Mouse (Mus musculus) erythroblast, embryonic 14.5 days (primary cell): ENCODE results near the gene Fgf12. TPM values are rescaled to one million over a fixed set of nuclear protein-coding genes. Genes with fewer than 3 reads are reported as not detected.

Source experiments
- H3K27me3 ChIP-seq: 2 replicates; pipeline ENCODE4 v1.6.1; 2012; ENCODE audit warnings: inconsistent platforms; ENCODE audit not compliant: control insufficient read depth
- H3K36me3 ChIP-seq: 2 replicates; pipeline ENCODE4 v1.6.1; 2012; ENCODE audit warnings: mild to moderate bottlenecking, inconsistent platforms; ENCODE audit not compliant: control insufficient read depth
- H3K4me1 ChIP-seq: 2 replicates; pipeline ENCODE4 v1.6.1; 2012; ENCODE audit warnings: inconsistent platforms; ENCODE audit not compliant: control insufficient read depth
- H3K4me3 ChIP-seq: replicated peaks from 2 replicates; pipeline ENCODE3; 2012; ENCODE audit warnings: moderate library complexity, mild to moderate bottlenecking, inconsistent platforms
- H3K9me3 ChIP-seq: 2 replicates; pipeline ENCODE4 v1.6.1; 2012; ENCODE audit warnings: low read length, inconsistent platforms, mixed read lengths; ENCODE audit not compliant: control insufficient read depth
- GATA1 ChIP-seq: IDR thresholded peaks from 2 replicates; pipeline ENCODE4 v1.6.1; 2012; ENCODE audit warnings: low read length, inconsistent platforms, mixed read lengths
- TAL1 ChIP-seq: IDR thresholded peaks from 3 replicates; pipeline ENCODE4 v1.6.1; 2012; ENCODE audit warnings: low read length, inconsistent platforms, mixed read lengths
- polyA plus RNA-seq: library from polyadenylated mRNA; stranded (reverse); fragments of >175 nt; gene quantifications from 2 replicates; pipeline ENCODE4 v1.2.3, GENCODE M21; 2012

The Fgf12 gene
- polyA plus RNA-seq, 1 experiment = not detected

DNA sequence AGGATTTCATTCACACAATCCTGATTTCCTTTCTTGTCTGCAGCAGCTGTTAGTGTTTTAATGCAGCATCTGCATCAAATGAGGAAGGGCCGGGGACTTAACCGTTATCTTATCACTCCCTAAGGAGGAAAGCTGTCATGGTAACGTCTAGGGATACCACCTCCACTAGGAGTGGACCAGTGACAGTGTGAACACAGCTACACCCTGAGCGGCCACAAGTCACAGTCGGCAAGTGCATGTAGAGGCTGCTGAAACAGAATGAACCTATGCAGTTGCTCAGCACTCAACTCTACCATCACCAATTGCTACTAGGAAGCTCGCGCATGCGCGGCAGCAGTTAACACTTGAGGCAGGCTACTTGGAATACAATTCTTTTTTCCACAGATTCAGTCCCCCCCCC, 161.3 kb downstream of the Fgf12 start:
- Histone ChIP-seq H3K4me1 (no peaks in the 10 kb centered on the region), H3K4me3 (no peak overlapping the region), H3K27me3 (no peaks in the 10 kb centered on the region), H3K9me3 (no peaks in the 10 kb centered on the region), H3K36me3 (no peaks in the 10 kb centered on the region)
- TF ChIP-seq TAL1 (no peak), GATA1 (no peak)

DNA sequence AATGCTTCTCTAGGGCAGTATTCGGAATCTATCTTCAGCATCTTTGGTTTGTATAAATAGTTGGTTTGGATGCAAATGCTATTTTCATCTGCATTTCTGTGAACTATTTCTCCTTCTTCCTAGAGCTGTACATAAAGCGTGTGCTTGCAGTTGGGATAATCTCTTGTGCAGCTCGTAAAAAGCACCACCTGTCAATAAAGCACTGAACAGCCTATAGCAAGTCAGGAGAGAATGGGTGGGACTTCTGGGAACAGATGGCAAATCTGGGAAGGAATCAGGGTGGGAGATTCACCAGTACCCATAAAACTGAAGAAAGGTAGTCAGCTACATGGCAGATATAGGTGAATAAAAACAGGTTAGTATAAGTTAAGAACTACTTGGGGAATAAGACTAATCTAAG, 180.7 kb downstream of the Fgf12 start:
- no peaks in the 10 kb centered on the region for H3K36me3 ChIP-seq
- H3K4me3 ChIP-seq = no peak overlapping the region
- no peaks in the 10 kb centered on the region for H3K4me1 ChIP-seq
- no peaks in the 10 kb centered on the region for H3K27me3 ChIP-seq
- TF ChIP-seq TAL1 (no peak), GATA1 (no peak)
- no peaks in the 10 kb centered on the region for H3K9me3 ChIP-seq

DNA sequence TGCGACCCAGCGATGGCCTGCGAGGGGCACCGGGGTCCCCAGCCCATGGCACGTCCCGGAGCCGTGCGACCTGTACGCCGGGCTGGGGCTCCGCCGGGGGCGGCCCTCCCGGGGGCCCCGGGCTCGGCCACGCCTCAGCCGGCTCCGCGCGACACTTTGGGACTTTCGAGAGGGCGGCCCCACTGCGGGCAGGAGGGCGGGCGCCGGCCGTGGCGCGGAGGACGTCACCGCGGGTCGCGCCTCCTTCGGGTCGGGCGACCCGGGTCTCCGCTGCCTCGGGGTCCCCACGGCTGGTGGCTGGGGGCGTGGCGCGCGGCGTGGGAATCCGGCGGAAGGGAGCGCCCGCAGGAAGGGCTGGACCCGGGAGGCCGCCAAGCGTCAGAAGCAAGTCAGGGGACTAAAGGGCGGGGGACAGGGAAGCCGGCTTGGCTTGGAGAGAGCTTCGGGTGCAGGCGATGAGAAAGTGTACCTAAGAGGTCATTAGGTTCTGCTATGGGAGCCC, 188.1 kb downstream of the Fgf12 start:
- no peak for TF ChIP-seq GATA1
- no peak for TF ChIP-seq TAL1
- no peak overlapping the region for H3K4me3 ChIP-seq

DNA sequence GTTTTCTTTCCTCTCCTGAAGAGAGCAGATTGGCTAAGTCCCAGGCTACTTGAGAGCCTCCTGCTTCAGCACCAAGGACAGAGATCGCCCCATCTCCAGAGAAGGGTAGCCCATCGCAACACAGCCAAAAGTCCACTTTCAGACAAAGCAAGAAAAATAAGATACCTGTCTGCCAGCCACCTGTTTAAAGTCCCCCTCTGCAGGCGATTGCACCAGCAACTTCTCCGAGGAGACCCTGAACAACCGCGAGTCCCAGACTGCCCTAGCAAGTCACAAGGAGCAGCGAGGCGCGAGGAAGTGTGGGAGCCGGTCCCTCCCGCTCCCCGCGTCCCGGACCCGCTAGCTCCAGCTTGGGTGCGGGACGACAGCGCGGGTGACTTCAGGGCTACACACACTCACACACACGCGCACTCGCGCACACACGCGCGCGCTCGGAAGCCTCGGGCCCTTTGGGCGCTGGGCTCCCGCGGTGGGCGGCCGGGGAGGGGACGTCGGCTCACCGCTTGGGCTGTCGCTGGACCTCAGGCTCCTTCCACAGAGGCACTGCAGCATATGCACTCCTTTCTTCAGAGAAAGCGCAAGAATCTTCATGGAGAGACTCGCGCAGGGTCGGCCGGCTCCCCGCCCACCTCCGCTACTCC, 188.7 kb downstream of the Fgf12 start:
- H3K36me3 ChIP-seq = no peaks in the 10 kb centered on the region
- no peaks in the 10 kb centered on the region for H3K9me3 ChIP-seq
- H3K27me3 ChIP-seq = peaks cover 23% of the 10 kb centered on the region
- TF ChIP-seq GATA1 (no peak), TAL1 (no peak)
- no peak overlapping the region for H3K4me3 ChIP-seq
- H3K4me1 ChIP-seq = no peaks in the 10 kb centered on the region

More for the DNA sequence above, 188.1 kb downstream of the Fgf12 start:
- no peaks in the 10 kb centered on the region for H3K4me1 ChIP-seq
- H3K9me3 ChIP-seq = no peaks in the 10 kb centered on the region
- H3K36me3 ChIP-seq = no peaks in the 10 kb centered on the region
- H3K27me3 ChIP-seq = peaks cover 23% of the 10 kb centered on the region

DNA sequence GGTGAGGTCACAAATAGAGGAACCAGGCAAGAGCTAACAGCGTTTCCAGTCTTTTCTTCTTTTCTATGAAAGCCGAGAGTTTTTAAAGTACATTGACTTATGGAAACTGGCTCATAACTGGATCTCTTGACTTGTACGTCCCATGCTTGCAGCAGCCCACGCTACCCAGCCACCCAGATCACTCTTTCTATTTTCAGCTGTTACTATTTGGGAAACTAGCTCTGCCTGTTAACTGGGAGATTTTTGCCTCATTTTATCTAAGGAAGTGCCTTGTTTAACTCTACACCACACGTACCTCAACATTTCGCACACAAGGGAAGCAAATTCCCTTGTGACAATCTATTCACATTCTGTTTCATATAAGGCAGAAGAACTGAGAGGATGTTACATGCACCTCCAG, 190.0 kb downstream of the Fgf12 start:
- no peaks in the 10 kb centered on the region for H3K9me3 ChIP-seq
- H3K4me1 ChIP-seq = no peaks in the 10 kb centered on the region
- H3K4me3 ChIP-seq = no peak overlapping the region
- peaks cover 23% of the 10 kb centered on the region for H3K27me3 ChIP-seq
- TF ChIP-seq TAL1 (no peak), GATA1 (no peak)
- H3K36me3 ChIP-seq = no peaks in the 10 kb centered on the region

DNA sequence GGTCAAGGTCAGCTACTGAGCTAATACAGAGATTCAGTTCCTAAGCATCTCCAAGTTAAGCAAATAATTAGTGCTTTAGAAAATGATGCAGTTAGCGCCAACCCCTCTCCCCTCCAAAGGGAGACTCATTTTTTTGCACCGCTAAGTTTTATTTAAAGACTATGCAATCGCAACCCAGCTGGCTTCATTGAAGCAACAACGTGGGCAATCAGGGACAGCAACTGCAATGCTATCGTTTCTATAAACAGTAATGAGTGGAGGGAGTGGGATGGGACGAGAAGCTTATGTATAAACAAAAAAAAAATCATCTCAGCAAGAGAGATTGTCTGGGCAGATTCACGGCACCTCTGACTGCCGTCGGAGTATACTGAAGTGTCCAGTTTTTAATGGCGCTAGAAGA, 197.6 kb downstream of the Fgf12 start:
- Histone ChIP-seq H3K36me3 (no peaks in the 10 kb centered on the region), H3K4me1 (no peaks in the 10 kb centered on the region), H3K4me3 (no peak overlapping the region), H3K27me3 (no peaks in the 10 kb centered on the region), H3K9me3 (no peaks in the 10 kb centered on the region)
- TF ChIP-seq TAL1 = no peak

DNA sequence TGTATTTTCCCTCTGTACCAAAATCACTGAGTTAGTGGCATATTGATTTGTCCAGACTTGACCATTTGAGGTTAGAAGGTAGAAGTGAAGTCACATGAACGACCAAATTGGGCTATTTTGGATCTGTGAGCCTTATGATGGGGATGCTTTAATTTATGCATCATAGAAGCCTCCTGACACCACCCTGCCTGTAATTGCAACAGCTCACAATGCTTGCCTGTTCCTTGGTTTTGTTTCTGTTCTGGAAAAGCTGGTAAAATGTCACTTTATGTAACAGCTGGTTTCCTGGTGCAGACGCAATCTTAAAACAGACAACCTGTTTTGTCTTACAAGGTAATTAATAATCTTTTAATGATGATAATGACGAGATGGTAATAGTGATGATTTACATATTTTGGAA, 213.4 kb downstream of the Fgf12 start:
- no peak overlapping the region for H3K4me3 ChIP-seq
- no peaks in the 10 kb centered on the region for H3K27me3 ChIP-seq
- no peaks in the 10 kb centered on the region for H3K9me3 ChIP-seq
- no peaks in the 10 kb centered on the region for H3K4me1 ChIP-seq
- H3K36me3 ChIP-seq = no peaks in the 10 kb centered on the region
- TF ChIP-seq TAL1 (no peak), GATA1 (no peak)

DNA sequence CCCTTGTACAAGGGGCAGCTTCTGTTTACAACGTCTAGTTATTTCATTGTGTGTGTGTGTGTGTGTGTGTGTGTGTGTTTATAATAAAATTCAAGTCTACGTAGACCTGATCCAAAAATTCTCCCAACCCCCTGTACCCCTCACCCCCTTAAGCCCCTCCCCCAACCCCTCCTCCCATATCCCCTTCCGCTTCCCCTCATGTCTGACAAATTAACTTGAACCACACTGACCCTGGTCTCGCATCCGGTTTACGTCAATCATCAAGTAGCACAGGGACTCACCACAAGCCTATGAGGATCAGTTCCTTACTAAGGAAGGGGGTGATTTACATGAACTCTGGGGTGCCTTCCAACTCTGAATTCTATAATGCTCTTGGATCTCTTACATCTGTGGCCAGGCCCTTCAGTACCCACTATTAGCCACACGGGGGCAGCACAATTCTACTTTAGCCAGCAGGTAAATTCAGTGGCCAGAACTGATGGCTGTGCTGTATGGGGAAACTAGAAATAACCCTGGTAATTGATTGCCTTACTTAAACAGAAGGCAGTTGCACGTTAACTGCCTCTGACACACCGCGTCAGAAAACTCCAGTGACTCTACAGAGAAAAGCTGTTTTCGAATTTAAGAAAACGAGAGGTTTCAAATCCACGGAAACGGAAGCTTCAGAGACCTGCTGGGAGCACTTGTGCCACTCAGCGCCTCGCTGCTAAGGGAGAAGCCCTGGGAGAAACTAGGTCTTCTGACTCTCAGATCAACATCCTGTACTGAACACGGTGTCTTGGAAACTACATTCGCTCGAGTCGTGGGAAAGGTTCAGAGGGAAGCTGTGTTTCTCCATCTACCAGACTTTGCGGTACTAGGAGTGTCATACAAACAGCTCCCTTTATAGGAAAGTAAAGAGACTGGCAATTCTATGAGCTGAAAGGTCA, 235.0 kb downstream of the Fgf12 start:
- Histone ChIP-seq H3K27me3 (no peaks in the 10 kb centered on the region), H3K9me3 (no peaks in the 10 kb centered on the region), H3K4me1 (no peaks in the 10 kb centered on the region), H3K4me3 (no peak overlapping the region), H3K36me3 (no peaks in the 10 kb centered on the region)
- no peak for TF ChIP-seq GATA1
- no peak for TF ChIP-seq TAL1

DNA sequence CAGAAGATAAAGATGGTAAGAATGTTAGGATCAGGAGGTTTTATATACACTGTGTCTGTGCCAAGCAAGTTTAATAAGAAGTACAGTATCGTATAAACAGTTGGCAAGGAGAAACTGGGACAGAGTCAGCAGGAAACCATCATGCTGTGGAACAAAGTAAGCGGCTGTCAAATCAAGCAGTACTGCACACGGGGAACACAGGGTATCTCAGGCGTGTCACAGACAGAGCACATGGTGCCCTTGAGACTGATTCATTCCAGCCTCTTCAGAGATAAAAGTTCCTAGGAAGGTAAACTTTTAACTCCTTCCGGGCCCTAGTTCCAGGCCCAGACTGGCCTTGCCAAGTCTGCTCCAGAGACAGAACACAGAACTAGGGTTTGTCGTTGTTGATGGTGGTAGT, 240.4 kb downstream of the Fgf12 start:
- Histone ChIP-seq H3K4me3 (no peak overlapping the region), H3K9me3 (no peaks in the 10 kb centered on the region), H3K4me1 (no peaks in the 10 kb centered on the region), H3K27me3 (no peaks in the 10 kb centered on the region), H3K36me3 (no peaks in the 10 kb centered on the region)
- TF ChIP-seq TAL1 (no peak), GATA1 (no peak)
